Mouse (Mus musculus) ovary, postnatal 14 days (tissue): ENCODE results near the gene Dnajc19.
"Not testable (repeated sequence)": the region's sequence is repeated elsewhere in the genome, so short reads cannot be mapped to it uniquely, and the experiment has no call there.

ENCODE experiments used
- DNase-seq: peaks from one replicate; pipeline ENCODE4 v3.0.0; 2022; ENCODE audit warnings: low spot score

Gene Dnajc19

DNA sequence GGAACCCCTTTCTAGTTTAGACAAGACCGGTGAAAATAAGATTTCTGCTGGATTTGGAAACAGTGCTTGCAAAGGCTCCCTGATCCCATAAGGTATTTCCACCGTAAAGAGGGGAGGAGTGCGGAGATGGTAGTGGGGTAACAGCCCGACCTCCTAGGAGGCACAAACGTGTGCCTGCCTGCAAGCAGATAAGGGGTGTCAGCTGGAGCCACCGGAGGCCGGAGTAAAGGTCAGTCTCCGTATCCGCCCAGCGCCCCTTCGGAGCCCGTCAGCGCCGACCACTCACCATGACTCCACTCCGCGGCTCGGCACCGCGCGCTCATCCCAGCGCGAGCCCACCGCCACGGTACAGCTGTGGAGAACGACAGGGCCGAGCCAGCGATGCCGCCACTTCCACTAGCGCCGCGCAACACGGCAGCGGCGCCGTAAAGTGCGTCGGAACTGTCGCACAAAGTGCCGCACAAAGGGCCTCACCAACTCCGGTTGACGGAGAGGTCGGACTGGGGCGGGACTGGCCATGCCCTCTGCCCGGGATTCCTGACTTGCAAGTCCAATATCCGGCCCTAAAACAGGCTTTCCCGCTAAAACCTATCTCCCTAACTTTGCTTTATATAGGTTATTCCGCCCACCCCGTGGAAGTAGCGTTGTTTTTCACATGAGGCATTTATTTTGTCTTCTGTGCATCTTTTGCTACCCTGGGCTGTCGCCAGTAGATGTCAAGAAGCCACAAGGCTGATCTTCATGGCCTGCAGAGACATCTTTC lies at the start of gene Dnajc19:
TSS of gene Dnajc19 (minus strand) at position 422 of the 763 bp plus-strand sequence.
- peak; percentile 86 for DNase-seq

DNA sequence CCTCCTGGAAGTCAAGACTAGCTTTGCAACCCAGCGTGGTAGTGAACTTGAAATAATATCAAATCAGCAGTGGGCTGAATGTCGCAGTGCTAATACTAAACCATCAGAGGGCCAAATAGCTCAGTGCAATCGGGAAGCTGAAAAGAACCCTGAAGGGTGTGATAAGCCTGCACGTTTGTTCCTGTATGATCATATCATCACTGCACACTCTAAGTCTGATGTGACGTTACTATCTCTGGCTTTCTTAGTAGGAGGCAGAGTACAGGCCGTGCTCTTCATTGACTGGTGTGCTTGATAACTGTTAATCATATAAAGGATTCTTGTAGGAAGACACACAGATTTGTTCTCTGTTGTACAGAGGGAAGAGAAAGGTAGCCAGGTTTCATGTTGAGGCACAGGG lies 48.8 kb upstream of the Dnajc19 start:
- DNase-seq: no peak

DNA sequence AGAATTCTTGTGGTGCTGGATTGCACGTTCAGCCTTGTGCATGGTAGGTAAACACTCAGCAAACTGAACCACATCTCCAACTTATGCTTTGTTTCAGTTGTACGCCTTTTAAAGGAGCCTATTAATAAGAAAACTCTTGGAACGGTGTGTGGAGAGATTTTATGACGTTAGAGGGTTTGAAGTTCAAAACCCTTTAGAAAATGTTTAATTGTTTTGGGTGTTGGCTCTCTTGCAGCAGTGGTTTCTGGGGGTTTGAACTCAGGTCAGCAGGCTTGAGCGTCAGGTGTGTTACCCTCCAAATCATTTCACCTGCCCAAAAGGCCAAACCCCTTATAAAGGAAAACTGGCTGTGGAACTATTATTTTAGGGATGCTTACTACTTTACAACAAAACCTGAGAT lies 40.2 kb upstream of the Dnajc19 start:
- DNase-seq: no peak

DNA sequence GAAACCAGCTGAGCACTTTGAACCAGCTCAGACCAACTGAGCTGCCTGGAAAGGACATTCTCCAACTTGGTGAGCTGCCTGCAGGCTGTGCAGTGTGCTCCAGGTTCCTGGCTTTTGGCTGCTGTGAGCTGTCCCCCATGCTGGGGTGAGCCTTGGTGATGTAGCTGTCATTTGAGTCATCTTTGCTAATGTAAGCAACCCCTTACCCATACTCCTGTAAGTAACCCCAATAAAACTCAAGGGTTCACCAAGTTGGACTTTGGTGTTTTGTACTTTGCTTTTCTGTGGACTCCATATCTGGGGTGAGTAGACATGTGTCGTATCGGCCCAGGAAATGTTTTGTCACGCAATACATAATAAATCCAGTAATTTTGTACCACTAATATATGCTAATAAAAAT lies 39.7 kb upstream of the Dnajc19 start:
- DNase-seq: no peak

DNA sequence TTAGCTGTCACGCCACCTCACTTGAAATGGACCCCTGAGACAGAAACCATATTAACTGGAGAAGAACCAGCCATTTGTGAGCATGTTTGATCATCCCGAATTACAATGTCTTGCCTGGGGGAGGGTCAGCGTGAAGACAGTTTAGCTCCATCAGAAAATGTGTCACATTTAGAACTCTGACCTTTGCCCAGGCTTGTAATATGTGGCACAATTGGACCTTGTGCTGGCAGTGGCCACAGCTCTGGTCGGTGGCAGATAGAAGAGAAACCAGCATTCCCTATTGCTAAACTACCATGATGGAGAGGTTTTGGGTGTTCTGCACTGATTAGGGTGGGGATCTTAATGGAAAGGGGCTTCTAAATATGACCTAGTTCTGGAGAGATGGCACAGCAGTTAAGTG lies 38.7 kb upstream of the Dnajc19 start:
- DNase-seq: no peak

DNA sequence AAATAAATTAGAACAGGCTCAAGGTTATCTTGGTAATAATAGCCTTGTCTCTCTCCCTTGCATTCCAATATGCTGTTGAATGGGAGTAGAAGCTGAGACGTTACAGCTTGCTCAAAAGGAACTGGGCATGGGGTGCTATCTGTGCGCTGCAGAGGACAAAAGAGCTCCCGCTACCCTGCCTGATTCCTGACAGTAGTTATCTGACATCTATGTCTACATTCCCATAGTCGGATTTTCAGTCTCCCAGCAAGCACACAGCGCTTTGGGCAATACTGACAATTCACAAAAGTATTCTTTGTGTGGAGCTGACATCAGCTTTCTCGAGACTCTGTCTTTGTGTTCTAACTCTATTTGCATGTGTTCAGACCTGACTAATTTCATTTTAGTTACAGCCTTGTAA lies 34.7 kb upstream of the Dnajc19 start:
- DNase-seq: no peak

DNA sequence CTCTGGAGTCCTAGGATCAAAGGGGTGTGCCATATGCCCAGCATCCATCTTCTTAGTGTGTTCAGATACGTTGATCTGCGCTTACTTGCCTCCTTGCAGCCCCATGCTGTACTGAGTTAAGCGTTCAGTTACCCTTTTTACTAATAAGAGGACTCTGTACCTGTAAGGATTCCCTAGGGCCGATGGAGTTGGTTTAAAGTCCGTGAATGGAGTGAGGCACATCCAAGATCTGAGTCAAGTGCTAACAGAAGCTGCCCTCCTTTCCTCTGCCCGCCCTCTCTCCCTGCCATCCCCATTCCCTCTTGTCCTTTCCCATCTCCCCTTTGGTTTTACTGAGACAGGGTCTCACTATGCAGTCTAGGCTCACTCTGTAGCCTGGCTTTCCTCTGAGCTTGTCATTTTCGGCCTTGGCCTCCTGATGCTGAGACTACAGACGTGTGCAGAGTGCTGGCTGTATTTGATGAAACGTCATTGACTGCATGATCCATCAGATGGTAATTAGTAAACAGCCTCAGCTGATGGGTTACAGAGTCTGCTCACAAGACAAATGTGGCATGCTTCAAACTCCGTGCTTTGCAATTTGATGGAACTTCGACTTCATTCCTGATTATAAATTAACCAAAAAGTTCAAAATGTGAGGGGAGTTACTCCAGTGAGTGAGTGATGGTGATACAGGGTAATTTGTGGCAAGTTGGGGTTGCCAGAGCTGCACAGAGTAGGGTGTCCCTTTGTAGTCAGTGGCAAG lies 31.0 kb upstream of the Dnajc19 start:
- DNase-seq: no peak

DNA sequence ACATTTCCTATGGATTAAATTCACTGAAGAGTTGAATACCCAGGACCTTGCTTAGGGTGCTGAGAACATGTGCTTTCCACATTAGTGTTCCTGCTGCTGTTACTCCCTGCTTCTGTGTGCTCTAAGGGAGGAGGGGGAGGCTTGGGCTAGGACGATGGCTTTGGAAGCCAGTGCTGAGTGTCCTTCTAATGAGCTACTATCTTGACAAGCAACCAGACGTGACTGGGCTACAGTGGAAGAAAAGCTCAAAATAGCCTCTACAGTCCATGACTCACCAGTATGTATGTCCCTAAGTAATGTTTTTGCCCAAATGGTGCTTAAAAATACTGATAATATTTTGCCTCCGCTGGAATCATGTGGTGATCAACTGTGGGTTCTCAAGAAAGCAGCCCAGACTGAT lies 26.5 kb upstream of the Dnajc19 start:
- no peak for DNase-seq

DNA sequence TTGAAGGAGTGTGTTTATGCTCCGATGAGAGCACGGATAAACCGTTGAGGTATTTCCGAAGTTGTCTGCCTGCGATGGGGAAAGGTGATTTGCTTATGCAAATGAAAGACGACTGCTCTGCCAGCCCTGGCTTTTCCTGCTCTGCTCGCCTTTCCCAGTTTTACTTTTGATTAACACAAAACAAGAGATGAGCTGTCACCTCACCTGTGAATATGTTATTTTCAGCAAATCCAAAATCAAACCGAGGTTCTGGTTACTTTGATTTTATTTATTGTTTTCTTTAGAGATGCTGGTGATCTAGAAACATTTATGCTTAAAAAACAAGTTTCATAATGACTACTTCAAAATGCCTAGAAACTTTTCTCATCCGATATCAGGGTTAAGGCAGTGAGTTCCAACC lies 25.3 kb upstream of the Dnajc19 start:
- DNase-seq: no peak

DNA sequence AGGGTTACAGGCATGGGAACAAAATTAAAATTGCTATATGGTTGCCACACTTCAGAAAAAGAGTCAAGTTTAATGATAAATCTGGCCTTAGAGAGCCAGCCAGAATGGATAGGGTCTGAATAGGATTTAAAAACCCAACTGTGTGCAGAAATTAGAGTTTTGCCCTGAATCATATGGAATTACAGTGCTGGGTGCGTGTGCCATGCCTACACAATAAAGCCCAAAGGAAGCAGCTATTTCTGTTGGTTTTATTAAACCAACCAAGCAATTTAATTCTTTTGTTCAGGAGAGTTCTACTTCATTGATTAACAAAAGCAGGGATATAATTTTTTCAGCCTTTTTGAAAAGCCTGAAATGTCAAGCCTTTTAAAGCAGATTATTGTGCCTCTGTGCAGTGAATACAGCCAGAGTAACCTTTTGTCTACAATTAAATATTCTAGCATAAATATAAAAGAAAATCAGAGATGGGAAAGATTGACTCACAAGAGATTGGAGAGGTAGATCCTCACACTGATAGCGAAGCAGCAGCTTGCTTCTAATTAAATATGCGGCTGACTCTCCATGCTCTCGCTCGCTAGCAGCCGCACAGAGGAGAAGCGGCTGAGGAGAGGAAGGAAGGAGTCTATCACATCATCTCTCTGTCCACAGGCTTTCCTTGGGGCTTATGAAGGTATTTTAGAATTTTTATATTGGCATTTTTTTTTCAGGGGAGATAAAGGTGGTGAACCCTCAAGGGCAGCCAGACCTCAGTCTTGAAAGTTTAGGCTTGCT lies 23.0 kb upstream of the Dnajc19 start:
- DNase-seq: no peak

DNA sequence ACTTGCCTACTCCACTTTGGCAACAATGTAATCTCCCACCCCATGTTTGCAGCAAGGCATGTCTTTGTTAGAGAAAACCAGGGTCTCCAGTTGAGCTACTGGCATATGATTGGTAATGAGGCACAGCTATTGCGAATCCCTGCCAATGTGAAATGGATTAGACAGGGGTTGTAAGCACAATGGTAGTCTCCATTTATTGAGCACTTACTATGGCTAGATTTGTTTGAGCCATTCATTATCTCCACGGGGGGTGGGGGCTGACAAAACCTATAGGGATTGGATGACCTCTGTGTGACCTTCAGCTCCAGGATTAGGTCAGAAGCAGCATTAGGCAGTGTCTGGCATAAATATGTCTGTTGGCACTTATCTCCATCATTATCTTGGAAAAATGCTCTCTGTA lies 21.8 kb upstream of the Dnajc19 start:
- no peak for DNase-seq

DNA sequence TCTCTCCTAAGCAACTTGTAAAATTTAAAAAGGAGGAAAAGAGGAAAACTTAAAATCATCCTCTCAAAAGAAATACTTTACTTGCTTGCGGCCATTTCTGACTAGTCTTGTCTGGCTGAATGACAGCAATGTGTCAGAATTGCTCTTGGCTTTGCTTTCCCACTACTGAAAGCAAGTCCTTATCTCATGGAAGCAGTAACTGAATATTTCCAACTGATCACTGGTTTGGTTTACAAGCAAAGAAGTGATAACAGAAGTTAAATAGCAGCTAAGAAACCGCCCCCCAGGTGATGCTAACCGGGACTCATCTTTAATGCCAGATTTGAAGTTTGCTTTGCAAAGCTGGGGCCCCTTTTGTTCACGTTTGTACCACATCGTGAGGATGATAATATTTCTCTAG lies 2.5 kb upstream of the Dnajc19 start:
- DNase-seq: no peak

DNA sequence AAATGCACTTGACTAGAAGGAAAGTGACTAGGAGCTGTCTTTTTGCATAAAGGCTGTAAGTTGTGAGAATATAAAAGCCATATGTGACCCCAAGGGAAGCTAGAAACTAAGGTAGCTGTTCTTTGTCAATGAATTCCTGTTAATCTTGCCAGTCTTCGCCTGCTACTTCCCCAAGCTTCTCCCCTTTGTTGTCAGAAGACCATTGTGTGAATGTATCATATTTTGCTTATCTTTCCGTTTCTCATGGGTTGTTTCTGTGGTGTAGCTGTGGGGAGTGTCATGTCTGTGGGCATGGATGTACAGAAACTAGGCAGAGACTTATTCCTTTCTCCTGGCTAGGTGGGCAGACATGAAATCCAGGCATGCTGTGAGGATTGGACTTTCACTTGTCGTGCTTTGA lies 808 bp upstream of the Dnajc19 start:
- no peak for DNase-seq

DNA sequence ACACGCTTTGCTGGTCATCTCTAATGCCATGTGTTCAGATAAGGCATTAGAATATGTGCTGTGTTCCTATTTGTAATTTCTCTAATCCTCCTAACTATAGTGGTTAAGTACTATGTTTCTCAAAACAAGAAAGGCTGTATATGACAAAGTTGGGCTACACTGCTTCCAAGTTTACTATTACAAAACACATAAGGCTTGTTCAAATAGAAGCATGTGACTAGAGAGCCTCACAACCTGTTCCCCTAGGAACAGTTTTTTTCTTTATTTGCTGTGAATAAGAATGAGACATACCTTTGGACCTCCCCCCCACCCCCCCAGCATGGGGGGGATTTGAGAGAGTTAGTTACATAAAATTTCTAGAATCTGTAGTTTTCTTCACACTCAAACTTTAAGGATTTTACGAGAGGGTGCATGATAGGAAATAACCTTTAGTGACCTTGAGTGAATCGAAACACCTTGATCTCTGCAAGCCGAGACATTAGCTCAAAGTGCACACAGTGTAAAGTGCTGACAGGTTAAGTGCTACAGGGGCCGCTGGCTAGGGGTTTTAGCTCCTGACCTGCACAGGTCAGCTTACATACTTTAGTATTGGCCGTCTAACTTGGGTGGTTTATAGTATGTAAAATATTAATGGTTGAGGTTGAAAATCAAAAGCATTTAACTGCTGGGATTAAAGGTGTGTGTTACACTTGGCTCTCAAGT lies 4.9 kb downstream of the Dnajc19 start:
- DNase-seq: no peak

DNA sequence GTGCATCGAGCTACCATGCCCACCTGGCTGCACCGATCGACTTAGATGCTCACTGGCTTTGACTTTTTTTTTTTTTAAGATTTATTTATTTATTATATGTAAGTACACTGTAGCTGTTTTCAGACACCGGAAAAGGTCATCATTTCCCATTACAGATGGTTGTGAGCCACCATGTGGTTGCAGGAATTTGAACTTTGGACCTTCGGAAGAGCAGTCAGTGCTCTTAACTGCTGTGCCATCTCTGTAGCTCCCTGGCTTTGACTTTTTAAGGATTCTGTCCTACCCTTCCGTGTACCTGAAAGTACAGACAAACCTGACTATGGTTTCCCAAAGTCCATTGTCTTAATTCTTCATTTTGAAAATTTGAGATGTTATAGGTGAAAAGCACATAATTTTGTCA lies 8.4 kb downstream of the Dnajc19 start:
- DNase-seq: no peak

DNA sequence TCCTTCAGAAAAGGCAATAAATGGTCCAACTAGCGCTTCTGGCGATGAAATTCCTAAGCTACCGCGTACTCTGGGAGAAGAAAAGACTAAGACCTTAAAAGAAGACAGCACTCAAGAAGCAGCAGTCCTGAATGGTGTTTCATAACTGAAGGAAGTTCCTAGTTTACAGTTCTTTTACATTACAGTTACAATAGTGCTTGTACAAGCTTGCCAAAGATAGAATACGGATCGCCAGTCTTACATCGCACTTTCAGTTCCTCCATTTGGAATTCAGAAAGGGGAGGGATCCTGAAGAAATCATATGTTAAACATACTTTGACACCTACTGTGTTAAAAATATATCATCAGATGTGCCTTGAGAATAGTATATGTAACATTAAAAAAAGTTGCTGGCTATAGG lies 12.2 kb downstream of the Dnajc19 start:
- not testable (repeated sequence) for DNase-seq

DNA sequence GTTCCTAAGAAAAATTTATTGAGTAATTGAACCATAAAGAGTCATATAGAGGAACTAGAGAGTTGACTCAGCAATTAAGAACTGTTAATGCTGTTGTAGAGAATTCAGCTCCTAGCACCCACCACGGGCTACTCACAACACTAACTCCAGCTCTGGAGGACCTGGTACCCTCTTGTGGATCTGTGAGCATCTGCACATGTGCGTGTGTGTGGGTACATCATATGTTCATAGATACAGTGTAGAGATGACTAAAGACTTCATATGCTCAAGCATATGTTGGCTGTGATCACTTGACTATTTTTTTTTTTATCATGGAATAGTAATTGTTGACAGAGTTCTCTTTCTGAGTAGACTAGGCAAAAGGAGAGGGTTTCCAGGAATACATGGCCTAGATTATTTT lies 18.8 kb downstream of the Dnajc19 start:
- DNase-seq: no peak

DNA sequence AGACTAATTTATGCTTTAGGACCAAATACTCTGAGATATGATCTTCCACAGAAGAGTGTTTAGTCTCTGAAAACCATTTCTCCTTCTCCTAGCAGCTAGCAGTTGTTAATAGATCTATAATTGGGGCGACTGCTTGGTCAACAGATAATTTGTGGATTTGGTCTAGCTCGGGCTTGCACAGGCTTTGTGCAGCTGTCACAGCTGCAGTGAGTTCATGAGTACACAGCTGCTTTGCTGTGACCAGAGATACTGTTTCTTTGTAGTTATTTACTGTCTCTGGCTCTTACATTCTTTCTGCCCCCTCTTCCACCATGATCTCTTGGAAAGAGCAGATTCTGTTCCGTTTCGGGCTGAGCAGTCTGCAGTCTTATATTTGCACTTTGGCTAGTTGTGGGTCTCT lies 39.1 kb downstream of the Dnajc19 start:
- no peak for DNase-seq

DNA sequence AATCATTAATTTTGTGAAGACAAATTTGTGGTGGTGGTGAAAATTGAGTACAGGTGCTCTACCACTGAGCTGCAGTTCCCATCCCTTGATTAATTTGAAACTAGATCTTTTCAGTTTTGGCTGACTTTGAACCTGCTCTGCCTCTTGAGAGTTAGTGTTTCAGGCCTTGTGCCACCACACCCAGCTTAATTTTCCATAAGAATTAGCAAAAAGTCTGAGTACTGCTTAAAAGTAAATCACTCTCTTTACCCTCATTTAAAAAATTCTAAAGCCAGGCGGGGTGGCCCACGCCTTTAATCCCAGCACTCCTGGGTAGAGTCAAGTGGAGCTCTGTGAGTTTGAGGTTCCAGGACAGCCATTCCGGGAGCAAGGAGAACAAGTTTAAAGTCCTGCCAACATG lies 45.4 kb downstream of the Dnajc19 start:
- no peak for DNase-seq

DNA sequence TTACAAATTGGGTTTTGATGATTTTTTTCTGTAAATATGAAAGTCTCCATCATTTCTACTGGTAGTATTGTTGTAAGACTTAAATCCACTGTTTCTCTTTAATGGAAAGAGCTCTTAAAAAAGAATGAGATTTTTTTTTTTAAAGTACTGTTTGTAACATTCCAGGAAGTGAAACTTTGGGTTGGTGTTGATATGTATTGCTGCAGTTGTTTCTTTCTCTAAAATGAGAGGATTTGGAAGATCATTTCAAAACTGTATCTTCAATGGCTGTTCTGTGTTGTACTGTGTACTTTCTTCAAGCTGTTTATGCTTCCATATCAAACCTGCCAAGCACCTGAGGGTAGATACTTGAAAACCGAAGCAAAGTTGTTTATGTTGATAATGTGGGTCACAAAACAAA lies 46.3 kb downstream of the Dnajc19 start:
- DNase-seq: no peak

DNA sequence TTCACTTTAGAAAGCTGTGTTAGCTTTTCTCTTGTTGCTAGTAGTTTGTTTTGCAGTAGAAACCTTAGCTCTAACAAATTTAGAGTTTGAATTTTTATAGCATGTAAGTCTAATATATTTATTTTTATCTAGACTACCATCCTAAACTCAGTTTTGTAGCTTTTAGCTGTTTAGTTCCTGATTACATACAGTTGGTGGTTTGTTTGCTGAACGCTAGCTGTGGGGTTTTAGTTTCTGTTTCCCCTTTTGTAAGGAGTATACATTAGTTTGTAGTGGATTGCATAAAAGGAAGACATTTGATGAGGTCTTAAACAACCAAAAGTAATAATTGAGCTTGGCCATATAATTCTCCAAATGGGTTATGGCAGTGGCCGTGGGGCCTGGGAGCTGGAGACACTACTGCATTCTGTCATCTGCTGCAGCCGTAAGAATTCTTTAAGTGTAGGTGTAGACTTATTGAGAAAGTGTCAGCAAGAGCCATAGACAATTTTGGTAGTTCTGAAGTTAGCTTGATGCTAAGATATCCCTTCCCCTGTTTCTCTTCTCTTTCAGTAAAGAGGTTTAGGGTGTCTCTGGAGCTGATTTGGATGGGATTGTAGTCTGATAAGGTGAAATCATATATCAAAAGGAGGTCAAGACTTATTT lies 47.3 kb downstream of the Dnajc19 start:
- no peak for DNase-seq

DNA sequence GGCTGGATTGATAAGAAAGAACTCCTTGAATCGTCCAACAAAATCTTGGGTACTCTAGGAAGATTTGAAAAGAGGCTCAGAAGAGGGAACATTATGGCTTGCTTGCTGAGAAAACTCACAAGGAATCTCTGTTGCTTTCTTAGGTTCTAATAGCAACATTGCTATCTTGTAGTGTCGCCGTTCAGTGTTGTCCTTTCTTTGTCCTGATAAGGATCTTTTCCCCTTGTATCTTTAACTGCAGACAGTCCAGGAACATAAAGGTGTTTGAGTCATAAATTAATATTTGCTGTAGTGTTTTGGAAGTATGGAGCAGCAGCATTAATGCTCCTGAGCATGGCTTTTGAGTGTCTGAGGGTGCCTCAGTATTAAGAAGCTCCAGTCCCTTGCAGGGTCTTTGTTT lies 50.5 kb downstream of the Dnajc19 start:
- no peak for DNase-seq
